Mouse (Mus musculus): ENCODE data around the gene Twf2.

The Twf2 gene

DNA sequence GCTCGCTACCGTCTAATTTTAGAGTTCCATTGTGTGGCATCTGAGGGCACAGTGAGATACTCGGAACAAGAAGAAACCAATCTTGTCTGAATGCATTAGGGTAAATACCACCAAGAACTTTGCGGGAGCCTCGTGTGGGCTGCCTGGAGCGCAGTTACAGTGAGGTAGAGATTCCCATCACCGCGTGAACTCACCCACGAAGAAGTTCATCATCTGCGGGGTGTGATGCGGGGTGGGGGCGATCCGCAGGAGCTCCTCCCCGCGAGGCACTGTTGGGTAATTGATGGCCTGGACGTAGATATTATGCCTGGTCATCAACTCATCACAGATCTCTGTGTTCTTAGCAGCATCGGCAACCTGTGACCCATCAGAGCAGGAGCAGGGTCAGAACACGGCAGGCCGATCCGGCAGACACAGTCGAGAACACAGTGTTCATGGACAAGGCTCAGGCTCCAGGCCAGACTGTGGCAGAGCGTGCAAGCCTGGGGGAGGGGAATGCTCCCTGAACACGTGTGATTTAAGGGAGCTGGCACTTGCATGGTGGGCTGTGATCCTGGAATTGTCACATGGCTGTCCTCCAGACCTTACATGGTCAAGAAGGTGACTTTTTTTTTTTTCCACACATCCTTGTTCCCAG lies 32.4 kb downstream of the Twf2 start:
- no peak for TF ChIP-seq GATA4 (IDR thresholded peaks at IDR 0.05; ENCODE audit: insufficient replicate concordance, low read length)

DNA sequence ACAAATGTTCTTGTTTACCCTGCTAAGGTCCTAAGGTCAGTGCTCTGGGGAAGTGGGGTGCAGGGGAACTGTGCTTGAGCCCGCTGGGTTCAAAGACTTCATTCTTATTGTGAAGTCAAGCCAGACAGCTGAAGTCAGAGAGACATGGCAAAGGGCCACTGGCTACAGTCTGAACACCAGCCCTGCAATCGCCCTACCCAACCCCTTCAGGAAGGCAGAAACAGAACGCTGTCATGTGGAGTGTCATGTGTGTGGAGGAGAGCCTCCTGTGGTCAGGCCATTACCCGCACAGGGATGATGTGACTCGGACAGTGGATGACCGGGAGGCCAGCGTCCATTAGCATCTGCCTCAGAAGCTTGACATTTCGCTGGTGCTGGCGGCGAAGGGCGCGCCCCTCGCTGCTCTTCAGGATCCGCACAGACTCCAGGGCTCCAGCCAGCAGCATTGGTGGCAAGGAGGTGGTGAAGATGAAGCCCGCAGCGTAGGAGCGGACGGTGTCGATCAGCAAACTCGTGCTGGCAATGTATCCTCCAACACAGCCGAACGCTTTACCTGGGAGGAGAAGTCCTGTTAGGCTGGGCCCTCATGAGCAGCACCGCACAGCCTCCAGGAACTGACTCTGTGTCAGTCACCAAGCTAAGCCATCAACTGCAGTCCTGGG lies 33.4 kb downstream of the Twf2 start:
- no peak for TF ChIP-seq GATA4 (IDR thresholded peaks at IDR 0.05; ENCODE audit: insufficient replicate concordance, low read length)

DNA sequence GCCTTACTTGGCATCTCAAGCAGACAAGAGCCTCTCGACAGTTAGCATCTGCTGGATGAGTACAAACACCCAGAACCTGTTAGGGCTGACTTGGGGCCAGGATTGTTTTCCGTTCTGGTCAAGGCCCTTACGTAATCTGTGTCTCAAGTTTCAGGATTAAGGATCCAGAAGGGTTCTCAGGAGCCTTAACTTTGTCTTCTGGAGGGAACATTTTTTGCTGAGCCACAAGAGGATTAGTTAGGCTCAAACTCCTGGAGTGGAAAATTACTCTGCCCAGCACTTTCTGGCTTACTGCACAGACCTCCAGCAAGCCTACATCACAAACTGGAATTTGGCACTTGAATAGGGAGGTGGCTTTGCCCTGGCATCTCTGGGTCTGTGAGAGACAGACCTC lies 33.9 kb downstream of the Twf2 start:
- TF ChIP-seq GATA4 (IDR thresholded peaks at IDR 0.05; ENCODE audit: insufficient replicate concordance, low read length), result no peak

DNA sequence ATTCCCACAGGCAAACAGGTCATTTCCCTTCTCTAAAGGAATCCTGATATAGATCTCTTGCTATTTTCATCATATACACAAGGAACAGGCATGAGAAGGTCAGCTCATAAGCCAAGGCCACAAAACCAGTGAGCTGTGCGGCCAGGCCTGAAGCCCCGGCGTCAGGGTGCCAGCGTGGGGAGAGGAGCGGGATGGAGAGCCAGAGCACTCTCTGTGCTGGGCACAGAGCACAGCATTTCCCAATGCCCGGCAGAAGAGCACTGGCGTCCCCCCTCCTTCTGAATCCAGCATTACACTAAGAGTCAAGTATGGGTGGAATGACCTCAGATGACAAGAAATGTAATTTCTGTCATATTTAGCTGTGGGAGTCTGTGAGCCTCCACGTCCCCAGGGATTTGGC lies 34.5 kb downstream of the Twf2 start:
- TF ChIP-seq GATA4 (IDR thresholded peaks at IDR 0.05; ENCODE audit: insufficient replicate concordance, low read length), result no peak

DNA sequence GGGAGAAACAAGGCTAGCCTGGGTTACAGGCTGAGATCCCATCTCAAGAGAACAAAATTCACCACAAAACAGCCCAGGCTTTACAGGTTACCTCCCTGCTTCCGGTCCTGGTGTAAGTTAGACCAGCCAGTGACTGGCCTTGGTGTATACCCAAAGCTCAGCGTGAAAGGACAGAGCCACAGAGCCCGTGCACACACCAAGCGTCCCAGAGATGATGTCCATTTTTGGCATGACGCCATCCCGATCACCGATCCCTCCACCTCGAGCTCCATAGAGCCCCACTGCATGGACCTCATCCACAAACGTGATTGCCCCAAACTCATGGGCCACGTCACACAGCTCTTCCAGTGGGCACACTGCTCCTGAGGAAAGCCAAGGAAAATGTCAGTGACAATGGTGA lies 35.0 kb downstream of the Twf2 start:
- no peak for TF ChIP-seq GATA4 (IDR thresholded peaks at IDR 0.05; ENCODE audit: insufficient replicate concordance, low read length)

DNA sequence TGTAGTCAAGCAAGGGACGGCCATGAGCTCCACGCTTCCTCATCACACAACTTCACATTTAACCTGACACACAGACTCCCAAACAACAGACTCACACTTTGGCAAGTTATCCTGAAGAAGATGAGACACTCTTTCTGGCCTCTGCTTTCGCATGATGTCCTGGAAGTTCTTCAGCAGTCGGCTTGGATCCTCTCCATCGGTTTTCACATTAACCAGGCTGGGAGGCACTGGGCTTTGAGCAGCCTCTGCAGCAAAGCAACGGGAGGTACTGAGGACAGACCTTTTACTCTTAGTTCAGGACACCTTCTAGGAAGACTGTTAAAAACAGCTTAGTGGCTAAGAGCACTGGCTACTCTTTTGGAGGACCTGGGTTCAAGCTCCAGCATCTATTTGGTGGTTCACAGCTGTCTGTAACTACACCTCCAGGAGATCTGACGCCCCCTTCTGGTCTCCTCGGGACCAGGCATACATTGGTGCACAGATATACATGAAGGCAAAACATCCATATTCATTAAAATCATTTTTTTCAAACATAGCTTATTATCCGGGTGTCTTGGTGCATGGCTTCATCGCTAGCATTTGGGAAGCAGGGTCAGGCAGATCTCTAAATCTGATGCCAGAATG lies 38.7 kb downstream of the Twf2 start:
- no peak for TF ChIP-seq GATA4 (IDR thresholded peaks at IDR 0.05; ENCODE audit: insufficient replicate concordance, low read length)

DNA sequence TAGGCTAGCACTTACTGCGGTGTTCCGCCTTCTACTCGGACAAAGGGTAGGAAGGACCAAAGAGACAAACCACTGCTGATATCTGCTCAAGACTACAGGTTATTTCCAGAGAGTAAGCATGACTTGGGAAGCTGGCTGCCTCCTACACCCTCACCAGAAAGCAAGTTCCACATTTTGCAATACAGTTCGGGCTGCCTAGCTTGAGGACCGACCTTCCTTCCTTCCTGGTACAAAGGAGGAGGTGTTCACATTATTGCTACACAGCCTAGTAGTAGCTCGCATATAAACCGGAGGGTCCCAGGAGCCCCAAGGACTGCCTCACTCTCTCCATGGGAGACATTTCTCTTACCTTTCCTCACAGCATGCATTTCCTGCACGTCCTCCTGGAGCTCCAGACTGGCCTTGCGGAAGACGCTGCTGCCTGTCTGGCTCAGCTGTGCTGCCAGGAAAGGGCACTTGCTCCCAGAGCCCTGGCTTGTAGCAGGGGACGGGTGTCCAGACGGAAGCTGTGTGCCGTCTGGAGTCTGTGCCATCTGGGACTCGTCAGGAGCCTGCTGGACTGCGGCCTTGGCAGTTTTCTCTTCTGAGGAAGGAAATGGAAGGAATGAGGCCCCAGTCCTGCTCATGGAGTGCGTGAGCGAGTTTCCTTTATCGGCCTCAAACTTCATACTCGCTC lies 40.0 kb downstream of the Twf2 start:
- TF ChIP-seq GATA4 (IDR thresholded peaks at IDR 0.05; ENCODE audit: insufficient replicate concordance, low read length), result no peak

DNA sequence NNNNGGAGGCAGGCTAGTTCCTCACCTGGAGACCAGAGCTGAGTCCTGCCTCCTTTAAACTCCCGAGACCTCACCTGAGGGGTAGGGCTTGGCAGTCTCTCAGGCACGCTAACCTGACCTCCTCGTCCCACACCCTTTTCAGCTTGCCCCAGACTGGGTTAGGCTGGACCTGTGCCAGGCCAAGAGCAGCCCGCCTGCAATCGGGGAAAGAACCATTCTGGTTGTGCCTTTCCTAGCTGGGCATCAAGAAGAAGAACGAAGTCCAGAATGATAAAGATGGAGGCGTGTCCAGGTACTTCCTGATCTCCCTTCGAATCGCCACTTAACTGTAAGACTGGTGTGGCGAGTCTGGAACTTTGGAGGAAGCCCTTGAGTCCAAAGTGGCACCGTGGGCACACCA lies 46.6 kb downstream of the Twf2 start:
- TF ChIP-seq GATA4 (IDR thresholded peaks at IDR 0.05; ENCODE audit: insufficient replicate concordance, low read length), result no peak

DNA sequence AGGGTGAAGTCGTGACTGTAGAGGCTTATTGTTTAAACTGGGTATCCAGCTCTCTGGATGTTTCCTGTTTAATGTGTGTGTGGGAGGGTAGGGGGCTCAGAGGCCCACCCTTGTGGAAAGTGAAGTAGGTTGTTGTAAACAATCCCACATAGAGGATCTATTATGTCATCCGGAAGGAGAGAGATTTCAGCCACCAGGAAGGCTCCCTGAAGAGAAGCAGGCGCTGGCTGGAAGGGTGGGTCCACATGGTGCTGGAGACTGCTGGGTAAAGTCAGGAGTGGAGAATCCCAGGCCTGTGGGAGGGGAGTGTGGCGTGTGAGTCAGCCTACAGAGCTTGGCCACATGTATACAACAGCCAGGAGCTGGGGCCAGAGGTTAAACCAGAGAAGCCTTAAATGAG lies 47.3 kb downstream of the Twf2 start:
- no peak for TF ChIP-seq GATA4 (IDR thresholded peaks at IDR 0.05; ENCODE audit: insufficient replicate concordance, low read length)

DNA sequence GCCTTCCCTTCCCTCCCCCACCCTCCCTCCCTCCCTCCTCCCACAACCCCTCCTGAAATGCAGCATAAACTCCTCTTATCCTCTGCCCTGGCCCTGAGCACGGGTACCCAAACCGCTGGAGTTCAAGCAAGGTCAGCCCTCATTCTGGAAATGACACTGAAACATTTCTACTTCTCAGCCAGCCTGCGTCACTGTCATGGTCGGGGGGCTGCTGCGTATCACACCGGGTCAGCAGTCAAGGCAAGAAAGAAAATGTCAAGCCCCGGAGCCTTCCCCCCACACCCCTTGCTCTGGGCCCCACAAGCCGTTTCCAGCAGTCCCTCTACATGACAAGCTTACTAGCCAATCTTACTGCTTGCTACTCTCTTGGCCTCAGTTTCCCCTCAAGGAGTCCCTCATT lies 48.2 kb downstream of the Twf2 start:
- TF ChIP-seq GATA4 (IDR thresholded peaks at IDR 0.05; ENCODE audit: insufficient replicate concordance, low read length), result no peak

DNA sequence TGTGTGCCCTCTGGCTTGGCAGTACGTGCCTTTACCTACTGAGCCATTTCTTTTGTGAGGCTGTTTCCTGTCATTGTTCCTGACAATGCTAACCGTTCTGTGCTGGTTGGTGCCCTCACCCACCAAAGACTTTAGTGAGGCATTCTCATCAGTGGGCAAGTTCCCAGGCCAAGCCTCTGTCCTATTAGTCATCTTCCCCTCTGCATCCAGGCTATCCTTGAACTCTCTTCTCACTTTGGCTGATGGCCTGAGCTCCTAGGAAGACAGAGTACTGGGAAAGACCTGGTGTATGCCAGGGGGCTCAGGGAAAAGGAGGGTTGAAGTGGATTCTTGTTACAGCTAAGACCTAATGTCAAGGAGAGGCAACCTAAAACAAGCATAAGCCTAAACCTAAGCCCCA lies 51.1 kb downstream of the Twf2 start:
- TF ChIP-seq GATA4 (IDR thresholded peaks at IDR 0.05; ENCODE audit: insufficient replicate concordance, low read length), result no peak

DNA sequence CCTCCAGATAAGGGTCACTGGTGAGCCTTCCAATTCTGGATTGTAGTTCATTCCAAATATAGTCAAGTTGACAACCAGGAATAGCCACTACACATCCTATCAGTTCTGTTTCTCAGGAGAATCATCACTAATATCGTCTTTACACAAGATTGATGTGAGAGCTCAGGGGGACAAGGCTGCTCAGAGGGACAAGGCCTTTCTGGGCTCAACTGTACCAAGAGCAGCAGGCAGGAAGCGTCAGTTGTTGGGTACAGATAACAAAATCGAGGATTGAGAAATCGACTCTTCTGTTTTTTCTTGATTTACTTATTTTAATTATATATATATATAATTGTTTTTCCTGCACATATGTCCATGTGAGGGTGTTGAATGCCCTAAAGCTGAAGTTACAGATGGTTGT lies 55.5 kb downstream of the Twf2 start:
- TF ChIP-seq GATA4 (IDR thresholded peaks at IDR 0.05; ENCODE audit: insufficient replicate concordance, low read length), result no peak

DNA sequence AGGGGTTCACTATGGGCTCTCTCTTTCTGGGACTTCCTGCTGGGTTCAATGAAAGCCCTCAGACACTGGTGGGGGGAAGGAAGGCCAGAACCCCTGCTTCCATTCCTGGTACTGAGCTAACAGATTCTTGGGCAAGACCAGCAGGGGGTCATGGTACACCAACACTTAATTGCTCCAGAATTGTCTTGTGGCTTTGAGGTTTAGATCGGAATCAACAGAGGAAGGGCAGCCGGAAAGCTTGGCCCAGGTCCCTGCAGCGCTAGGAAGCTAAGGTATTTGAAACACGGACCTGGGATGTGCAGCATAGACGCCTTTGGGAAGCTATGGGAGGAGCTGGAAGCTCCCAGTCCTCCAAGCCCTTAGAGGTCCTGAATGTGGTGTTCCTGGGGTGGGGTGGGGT lies 56.1 kb downstream of the Twf2 start:
- no peak for TF ChIP-seq GATA4 (IDR thresholded peaks at IDR 0.05; ENCODE audit: insufficient replicate concordance, low read length)

DNA sequence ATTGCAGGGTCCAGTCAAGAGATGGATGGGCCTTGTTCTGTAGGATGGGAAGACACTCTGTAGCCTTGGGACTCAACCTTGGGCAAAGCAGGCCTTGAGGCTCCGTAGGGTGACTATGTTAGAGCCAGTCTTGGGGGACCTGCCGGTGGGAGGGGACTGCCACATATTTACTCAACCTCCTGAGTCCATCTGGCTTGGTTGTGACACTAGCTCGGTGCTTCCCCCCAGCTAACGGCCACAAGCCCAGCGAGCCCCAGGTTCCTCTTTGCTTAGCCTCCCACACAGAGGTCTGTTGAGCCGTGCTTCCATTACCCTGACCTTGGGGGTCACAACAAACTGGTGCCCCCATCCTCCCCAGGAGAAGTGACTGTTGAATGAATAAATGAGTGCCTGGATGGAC lies 58.1 kb downstream of the Twf2 start:
- no peak for TF ChIP-seq GATA4 (IDR thresholded peaks at IDR 0.05; ENCODE audit: insufficient replicate concordance, low read length)

DNA sequence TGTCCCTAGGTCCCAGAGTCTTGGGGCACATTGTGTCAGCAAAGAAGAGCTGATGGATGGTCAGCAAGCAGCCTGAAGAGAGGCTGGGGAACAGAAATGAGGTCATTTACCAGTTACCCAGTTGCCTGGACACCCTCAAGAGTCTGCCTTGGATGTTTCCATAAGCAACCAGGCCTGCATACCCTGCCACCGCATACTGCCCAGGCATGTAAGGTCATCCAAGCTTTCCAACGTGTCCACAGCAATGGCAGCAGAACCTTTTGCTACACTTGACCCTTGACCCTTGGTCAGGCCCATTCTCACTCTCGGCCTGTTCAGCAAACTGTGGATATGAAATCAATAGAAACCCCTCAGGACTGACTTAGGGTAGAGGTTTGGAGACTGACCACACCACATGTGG lies 58.6 kb downstream of the Twf2 start:
- no peak for TF ChIP-seq GATA4 (IDR thresholded peaks at IDR 0.05; ENCODE audit: insufficient replicate concordance, low read length)

DNA sequence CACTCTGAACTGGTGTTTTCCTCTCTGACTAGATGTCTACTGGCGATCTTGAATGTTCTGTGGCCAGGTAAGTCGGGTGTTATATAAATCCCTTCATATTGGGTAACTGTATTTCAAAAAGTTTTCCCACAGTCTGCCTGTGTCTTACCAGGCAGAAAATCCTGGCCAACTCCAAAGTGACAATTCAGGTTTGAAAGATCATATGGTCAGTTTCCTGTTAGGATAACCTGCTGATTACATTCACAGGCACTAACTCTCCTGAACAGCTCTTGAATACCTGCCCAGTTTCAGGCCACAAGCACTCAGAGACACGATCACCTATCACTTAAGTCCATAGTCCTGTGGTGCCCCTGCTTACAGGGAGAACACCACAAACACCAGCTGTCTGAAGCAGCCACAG lies 59.2 kb downstream of the Twf2 start:
- no peak for TF ChIP-seq GATA4 (IDR thresholded peaks at IDR 0.05; ENCODE audit: insufficient replicate concordance, low read length)
